Mouse (Mus musculus) stomach, embryonic 14.5 days (tissue): Measurements from ENCODE around the gene St3gal2. TPM values are rescaled to one million over a fixed set of nuclear protein-coding genes. Genes with fewer than 3 reads are reported as not detected.
A peak's percentile ranks its signal among the peaks of the same experiment; 100 is the strongest.

ENCODE experiments used
- ATAC-seq: fragments of 200-750 bp; cut with Nextera tagmentation; 2 replicates; pipeline ENCODE4 v1.8.0; 2017; ENCODE audit warnings: low read depth, moderate TSS enrichment; ENCODE audit not compliant: insufficient number of reproducible peaks, insufficient read depth, low FRiP score
- H3K27ac ChIP-seq: fragments of 300-500 bp; sonication (generic); 2 replicates; pipeline ENCODE4 v1.5.1; 2014; ENCODE audit warnings: mild to moderate bottlenecking, low read length, moderate library complexity, mixed read lengths
- H3K27me3 ChIP-seq: fragments of 300-500 bp; sonication (generic); 2 replicates; pipeline ENCODE4 v1.6.1; 2014; ENCODE audit warnings: low read length, control low read depth, mixed read lengths; ENCODE audit not compliant: control insufficient read depth, insufficient read depth
- H3K36me3 ChIP-seq: fragments of 300-500 bp; sonication (generic); 2 replicates; pipeline ENCODE4 v1.6.1; 2014; ENCODE audit warnings: mild to moderate bottlenecking, control low read depth, low read length, moderate library complexity, mixed read lengths; ENCODE audit not compliant: control insufficient read depth, insufficient read depth
- H3K4me1 ChIP-seq: fragments of 300-500 bp; sonication (generic); 2 replicates; pipeline ENCODE4 v1.6.1; 2014; ENCODE audit warnings: low read length, control low read depth, mixed read lengths; ENCODE audit not compliant: control insufficient read depth, insufficient read depth
- H3K4me2 ChIP-seq: fragments of 300-500 bp; sonication (generic); replicated peaks from 2 replicates; pipeline ENCODE4 v1.6.1; 2014; ENCODE audit warnings: low read depth, low read length, control low read depth
- H3K4me3 ChIP-seq: fragments of 300-500 bp; sonication (generic); 2 replicates; pipeline ENCODE4 v1.5.1; 2014; ENCODE audit warnings: low read depth, low read length, control low read depth
- H3K9ac ChIP-seq: fragments of 300-500 bp; sonication (generic); replicated peaks from 2 replicates; pipeline ENCODE4 v1.6.1; 2014; ENCODE audit warnings: low read depth, mild to moderate bottlenecking, control low read depth, low read length, moderate library complexity, mixed read lengths
- H3K9me3 ChIP-seq: fragments of 300-500 bp; sonication (generic); 2 replicates; pipeline ENCODE4 v1.6.1; 2016; ENCODE audit warnings: low read depth, low read length, control low read depth; ENCODE audit not compliant: control insufficient read depth
- WGBS: fragments of 180-500 bp; shearing (Covaris S2); extraction: QIAGEN DNeasy Blood & Tissue Kit; methylation state at CpG from one replicate; pipeline ENCODE4 v1.1.7; 2014; 5-methylcytosine and 5-hydroxymethylcytosine counted together
- polyA plus RNA-seq: library from polyadenylated mRNA; unstranded; fragments of >200 nt; fragmentation: Nextera tagmentation; extraction: Ambion mirVana; gene quantifications from 2 replicates; pipeline ENCODE4 v1.2.1, GENCODE M21; 2014

Gene St3gal2
- polyA plus RNA-seq, 1 experiment from 2014 or later: 11.0 TPM

GRCm38 (mm10) chr8:110888860-110889259 lies 30.9 kb upstream of the St3gal2 start:
- ATAC-seq: no peak
- no peak overlapping the region for H3K4me2 ChIP-seq
- H3K27ac ChIP-seq: no peak overlapping the region
- no peaks in the 10 kb centered on the region for H3K4me1 ChIP-seq
- H3K36me3 ChIP-seq: peaks cover 8% of the 10 kb centered on the region; the same call in 1 of the 2 replicates
- H3K9ac ChIP-seq: no peak overlapping the region
- no peaks in the 10 kb centered on the region for H3K27me3 ChIP-seq
- H3K4me3 ChIP-seq: no peak overlapping the region
- no peaks in the 10 kb centered on the region for H3K9me3 ChIP-seq
- 87% methylated on average over 15 of the region's 16 CpGs for WGBS

GRCm38 (mm10) chr8:110889904-110890470 lies 29.7 kb upstream of the St3gal2 start:
- H3K27ac ChIP-seq: no peak overlapping the region
- H3K9ac ChIP-seq: no peak overlapping the region
- H3K9me3 ChIP-seq: no peaks in the 10 kb centered on the region
- peaks cover 3% of the 10 kb centered on the region; the same call in 1 of the 2 replicates for H3K36me3 ChIP-seq
- ATAC-seq: no peak
- H3K4me1 ChIP-seq: no peaks in the 10 kb centered on the region
- H3K4me2 ChIP-seq: no peak overlapping the region
- no peaks in the 10 kb centered on the region for H3K27me3 ChIP-seq
- 73% methylated on average over 12 of the region's 12 CpGs for WGBS
- no peak overlapping the region for H3K4me3 ChIP-seq

GRCm38 (mm10) chr8:110892040-110892439 lies 27.7 kb upstream of the St3gal2 start:
- no peak for ATAC-seq
- Histone ChIP-seq H3K9ac (no peak overlapping the region), H3K9me3 (no peaks in the 10 kb centered on the region), H3K27ac (no peak overlapping the region), H3K27me3 (no peaks in the 10 kb centered on the region), H3K4me2 (no peak overlapping the region), H3K36me3 (peaks cover 3% of the 10 kb centered on the region; the same call in 1 of the 2 replicates), H3K4me3 (no peak overlapping the region), H3K4me1 (no peaks in the 10 kb centered on the region)
- 89% methylated on average over 7 of the region's 7 CpGs for WGBS

GRCm38 (mm10) chr8:110892913-110893312 lies 26.8 kb upstream of the St3gal2 start:
- WGBS: 93% methylated on average over 2 of the region's 2 CpGs
- Histone ChIP-seq H3K9ac (no peak overlapping the region), H3K36me3 (peaks cover 3% of the 10 kb centered on the region; the same call in 1 of the 2 replicates), H3K9me3 (no peaks in the 10 kb centered on the region), H3K4me2 (no peak overlapping the region), H3K27me3 (no peaks in the 10 kb centered on the region), H3K4me3 (no peak overlapping the region), H3K27ac (no peak overlapping the region), H3K4me1 (no peaks in the 10 kb centered on the region)
- no peak for ATAC-seq

GRCm38 (mm10) chr8:110894851-110895250 lies 24.9 kb upstream of the St3gal2 start:
- WGBS: 82% methylated on average over 10 of the region's 10 CpGs
- no peak for ATAC-seq
- Histone ChIP-seq H3K27me3 (no peaks in the 10 kb centered on the region), H3K4me3 (no peak overlapping the region), H3K9me3 (no peaks in the 10 kb centered on the region), H3K27ac (no peak overlapping the region), H3K4me1 (no peaks in the 10 kb centered on the region), H3K36me3 (peaks cover 6% of the 10 kb centered on the region; the same call in 1 of the 2 replicates), H3K9ac (no peak overlapping the region), H3K4me2 (no peak overlapping the region)

- 82% methylated on average over 7 of the region's 9 CpGs for whole genome bisulfite sequencing
- H3K36me3 ChIP-seq: peaks cover 6% of the 10 kb centered on the region; the same call in 1 of the 2 replicates
- no peak for ATAC-seq
- H3K9ac ChIP-seq: no peak overlapping the region
- no peaks in the 10 kb centered on the region for H3K4me1 ChIP-seq
- H3K27ac ChIP-seq: no peak overlapping the region
- no peaks in the 10 kb centered on the region for H3K9me3 ChIP-seq
- no peaks in the 10 kb centered on the region for H3K27me3 ChIP-seq
- H3K4me2 ChIP-seq: no peak overlapping the region
- H3K4me3 ChIP-seq: no peak overlapping the region
Observed at GRCm38 (mm10) chr8:110895254-110895653, 24.5 kb upstream of the St3gal2 start.

- no peak overlapping the region for H3K27ac ChIP-seq
- no peaks in the 10 kb centered on the region for H3K4me1 ChIP-seq
- no peak for ATAC-seq
- no peaks in the 10 kb centered on the region for H3K27me3 ChIP-seq
- no peaks in the 10 kb centered on the region for H3K9me3 ChIP-seq
- H3K4me2 ChIP-seq: no peak overlapping the region
- H3K9ac ChIP-seq: no peak overlapping the region
- no peak overlapping the region for H3K4me3 ChIP-seq
- peaks cover 6% of the 10 kb centered on the region; the same call in 1 of the 2 replicates for H3K36me3 ChIP-seq
- WGBS: 91% methylated on average over 13 of the region's 13 CpGs
Observed at GRCm38 (mm10) chr8:110895812-110896211, 23.9 kb upstream of the St3gal2 start.

GRCm38 (mm10) chr8:110897495-110897894 lies 22.2 kb upstream of the St3gal2 start:
- H3K27me3 ChIP-seq: no peaks in the 10 kb centered on the region
- ATAC-seq: no peak
- H3K36me3 ChIP-seq: peaks cover 6% of the 10 kb centered on the region; the same call in 1 of the 2 replicates
- peaks cover 3% of the 10 kb centered on the region; the same call in 1 of the 2 replicates for H3K4me1 ChIP-seq
- H3K9me3 ChIP-seq: no peaks in the 10 kb centered on the region
- no peak overlapping the region for H3K9ac ChIP-seq
- WGBS: 93% methylated on average over 6 of the region's 6 CpGs
- no peak overlapping the region for H3K27ac ChIP-seq
- H3K4me3 ChIP-seq: no peak overlapping the region
- no peak overlapping the region for H3K4me2 ChIP-seq

GRCm38 (mm10) chr8:110901056-110901455 lies 18.7 kb upstream of the St3gal2 start:
- H3K4me3 ChIP-seq: no peak overlapping the region
- no peaks in the 10 kb centered on the region for H3K27me3 ChIP-seq
- H3K9ac ChIP-seq: no peak overlapping the region
- H3K27ac ChIP-seq: no peak overlapping the region
- 0 out of 2 replicates have a peak overlapping the region, but pooled peaks have one; percentile 57 for H3K4me2 ChIP-seq
- no peaks in the 10 kb centered on the region for H3K9me3 ChIP-seq
- H3K4me1 ChIP-seq: peaks cover 3% of the 10 kb centered on the region; the same call in 1 of the 2 replicates
- ATAC-seq: no peak
- WGBS: 61% methylated on average over 3 of the region's 3 CpGs
- H3K36me3 ChIP-seq: peaks cover 6% of the 10 kb centered on the region; the same call in 1 of the 2 replicates
